In genomic region chr16:90934193-90934686, GRCm38 (mm10) we compare ENCODE assay signal across 8 mouse cellular contexts. TPM values are rescaled to one million over a fixed set of nuclear protein-coding genes. Genes with fewer than 3 reads are reported as not detected.
DNase-seq lines count a peak whose midpoint lies in the region; ATAC-seq lines count a peak whose summit lies in the region.

No protein-coding gene starts in this region.

- peak; percentile 55 for ATAC-seq in inflammation-experienced regulatory T-cells, adult 6 months
- ATAC-seq in liver, embryonic 11.5 days (replicated peaks; ENCODE audit: low FRiP score) = peak; percentile 69
- peak; percentile 69 for ATAC-seq in midbrain, embryonic 16.5 days

- H3K36me3 ChIP-seq in liver, embryonic 11.5 days (ENCODE audit: control insufficient read depth, insufficient read depth, low read length) = peaks cover 5% of the 10 kb centered on the region; the same call in 1 of the 2 replicates
- peaks cover 6% of the 10 kb centered on the region; the same call in 1 of the 2 replicates for H3K36me3 ChIP-seq in midbrain, embryonic 16.5 days (ENCODE audit: control insufficient read depth, insufficient read depth, low read length)

- H3K9ac ChIP-seq in liver, embryonic 11.5 days (ENCODE audit: low read depth, low read length) = peak overlapping the region; percentile 89
- H3K9ac ChIP-seq in midbrain, embryonic 16.5 days (ENCODE audit: low read depth, low read length) = peak overlapping the region; percentile 87

- WGBS in liver, embryonic 11.5 days = under 1% methylated on average over 38 of the region's 38 CpGs
- under 1% methylated on average over 38 of the region's 38 CpGs for WGBS in midbrain, embryonic 16.5 days

- no peaks in the 10 kb centered on the region for H3K9me3 ChIP-seq in liver, embryonic 11.5 days (ENCODE audit: control insufficient read depth, low read length)
- no peaks in the 10 kb centered on the region for H3K9me3 ChIP-seq in midbrain, embryonic 16.5 days (replicated peaks; ENCODE audit: control insufficient read depth, low read length, poor library complexity, severe bottlenecking)

- H3K27ac ChIP-seq in liver, embryonic 11.5 days (ENCODE audit: low read depth, low read length) = peak overlapping the region; percentile 67
- H3K27ac ChIP-seq in midbrain, embryonic 16.5 days (ENCODE audit: low read length) = peak overlapping the region; percentile 89

- H3K4me2 ChIP-seq in liver, embryonic 11.5 days = peak overlapping the region; percentile 86
- peak overlapping the region; percentile 79 for H3K4me2 ChIP-seq in midbrain, embryonic 16.5 days (ENCODE audit: low read length)

- H3K4me3 ChIP-seq in liver, embryonic 11.5 days (ENCODE audit: low read depth, low read length) = peak overlapping the region; percentile 89
- peak overlapping the region; percentile 87 for H3K4me3 ChIP-seq in midbrain, embryonic 16.5 days (ENCODE audit: low read depth, low read length)

- H3K4me1 ChIP-seq in liver, embryonic 11.5 days (replicated peaks; ENCODE audit: control insufficient read depth, insufficient read depth, low read length) = peaks cover 6% of the 10 kb centered on the region
- peaks cover 10% of the 10 kb centered on the region for H3K4me1 ChIP-seq in midbrain, embryonic 16.5 days (ENCODE audit: control insufficient read depth, insufficient read depth, low read length)

- H3K27me3 ChIP-seq in liver, embryonic 11.5 days (replicated peaks; ENCODE audit: control insufficient read depth, insufficient read depth, low read length) = no peaks in the 10 kb centered on the region
- H3K27me3 ChIP-seq in midbrain, embryonic 16.5 days (ENCODE audit: control insufficient read depth, insufficient read depth, low read depth, low read length) = no peaks in the 10 kb centered on the region

- DNase-seq in urinary bladder, postnatal 25 days (ENCODE audit: low spot score) = peak; percentile 46
- no peak for DNase-seq in urinary bladder, postnatal 10 days (ENCODE audit: low spot score)
- DNase-seq in c-Kit-positive CD71-positive TER-119-negative erythroid progenitor cells, embryonic 14.5 days (ENCODE audit: low read depth) = peak; percentile 29
- DNase-seq in gastrocnemius, postnatal 10 days = peak; percentile 67
- no peak for DNase-seq in liver, embryonic 11.5 days (ENCODE audit: low spot score)
- no peak for DNase-seq in yolk sac, embryonic 10.5 days (ENCODE audit: low spot score)

RNA-seq across cellular contexts. Expression of gene Cfap298, which starts 0.7 kb away (rescaled TPM):
- total RNA-seq in gastrocnemius, postnatal 10 days (2021) = 10 to 100 TPM; 23.8 to 27.0 TPM
- 10 to 100 TPM; 25.3 to 32.2 (median 26.2) TPM for polyA plus RNA-seq in inflammation-experienced regulatory T-cells, adult 6 months (2017; shearing (Covaris generic))
- polyA plus RNA-seq in liver, embryonic 11.5 days (2014; fragmentation: Nextera tagmentation; extraction: Ambion mirVana) = 62.5 and 72.1 TPM in 2 replicates
- polyA plus RNA-seq in midbrain, embryonic 16.5 days (2015; fragmentation: Nextera tagmentation; extraction: Ambion mirVana) = 60.7 and 64.4 TPM in 2 replicates

Comparison
In these comparisons a context has a peak if more than half of its experiments do, and no peak if none do; other contexts are left out.
1. DNase-seq: peak in urinary bladder, postnatal 25 days (single experiment), c-Kit-positive CD71-positive TER-119-negative erythroid progenitor cells, embryonic 14.5 days (single experiment) and gastrocnemius, postnatal 10 days (single experiment); none in urinary bladder, postnatal 10 days (single experiment), liver, embryonic 11.5 days (single experiment) and yolk sac, embryonic 10.5 days (single experiment).
2. Peak in every context shown above with its lines, with median percentiles within 50 percentile points of each other: ATAC-seq.